Mouse (Mus musculus) megakaryocyte-erythroid progenitor cell, adult 5-6 weeks (primary cell): ENCODE data around the gene Rab31. TPM values are rescaled to one million over a fixed set of nuclear protein-coding genes. Genes with fewer than 3 reads are reported as not detected.

Source experiments
- ATAC-seq: replicated peaks from 2 replicates; pipeline ENCODE4 v1.8.0; 2016; ENCODE audit warnings: mild to moderate bottlenecking, inconsistent platforms; ENCODE audit not compliant: severe bottlenecking, poor library complexity, low FRiP score, low TSS enrichment
- total RNA-seq, 2 experiments: library from RNA; stranded (forward) in 1 of 2; stranded (reverse) in 1 of 2; fragments of 200-1000, 215-1000 nt in 1 of 2; fragments of >200 nt in 1 of 2; fragmentation: Nextera tagmentation in 1 of 2; gene quantifications; 2 replicates each; pipeline ENCODE4 v1.2.3; 2014 to 2017

Gene Rab31
- total RNA-seq (2014; fragmentation: Nextera tagmentation): 1.3 and 4.3 TPM in 2 replicates
- total RNA-seq (2017): 3.4 and 4.4 TPM in 2 replicates

DNA sequence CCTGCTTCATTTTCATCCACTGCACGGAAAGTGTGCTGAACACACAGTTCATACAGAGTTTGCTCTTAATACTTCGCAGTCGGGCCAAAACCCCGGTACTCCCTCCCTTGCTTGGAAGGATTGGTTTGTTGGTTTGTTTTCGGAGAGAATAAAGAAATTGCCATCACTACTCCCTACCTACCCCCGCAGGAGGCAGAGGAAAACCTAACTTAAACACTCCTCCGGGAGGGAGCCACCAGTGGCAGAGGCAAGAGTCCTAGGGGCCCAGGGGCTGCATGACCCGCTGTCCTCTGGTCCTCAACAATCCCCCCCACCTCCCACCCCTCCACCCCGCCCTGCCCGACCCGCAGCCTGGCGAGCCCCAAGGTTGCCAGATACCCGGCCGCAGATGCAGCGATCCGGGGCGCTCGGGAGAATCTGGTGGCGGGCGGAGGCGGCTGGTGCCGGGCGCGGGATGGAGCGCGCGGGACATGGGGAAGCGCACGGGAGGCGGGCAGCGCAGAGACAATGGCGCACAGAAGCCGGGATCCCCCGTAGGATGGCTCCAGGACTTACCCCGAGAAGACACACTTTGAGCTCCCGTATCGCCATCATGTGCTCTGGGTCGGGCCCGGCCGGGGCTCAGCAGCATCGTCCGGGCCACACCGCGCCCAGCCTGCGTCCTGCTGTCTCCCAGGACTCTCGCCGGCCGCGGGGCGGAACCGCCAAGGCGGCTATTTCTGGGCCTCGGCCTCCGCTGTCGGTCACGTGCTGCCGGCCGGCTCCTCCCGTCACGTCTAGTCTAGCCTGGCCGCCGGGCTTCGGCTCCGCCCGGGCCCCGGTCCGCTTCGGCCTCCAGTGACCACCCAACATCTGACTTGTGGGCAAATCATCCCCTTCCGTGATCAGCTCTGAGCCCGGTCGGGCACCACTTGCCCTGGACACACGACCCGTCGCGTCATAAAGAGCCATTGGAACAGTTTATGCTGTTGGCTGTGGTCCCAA lies at the start of gene Rab31:
Gene Rab31, minus strand, starts transcription at position 802 of the 984 bp plus-strand sequence.
- ATAC-seq: peak; percentile 46; the same call in 1 of the 2 replicates

DNA sequence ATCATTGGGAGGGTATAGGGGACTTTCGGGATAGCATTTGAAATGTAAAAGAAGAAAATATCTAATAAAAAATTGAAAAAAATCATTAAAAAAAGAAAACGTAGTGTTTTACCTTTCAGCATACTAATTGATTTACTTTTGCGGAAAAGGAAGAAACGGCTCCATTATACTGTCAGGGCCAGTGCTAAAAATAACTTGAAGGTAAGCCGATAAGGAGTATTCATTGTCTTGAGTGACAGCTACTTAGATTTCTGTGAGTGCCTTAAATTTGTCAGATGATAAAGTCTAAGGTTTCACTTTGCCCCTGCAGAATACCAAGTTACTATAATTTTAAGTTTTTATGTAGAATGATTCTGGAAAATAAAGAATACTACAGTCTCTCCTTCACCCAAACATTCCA lies 47.6 kb upstream of the Rab31 start:
- ATAC-seq: no peak

GRCm38 (mm10) chr17:65813763-65814162 lies 41.2 kb upstream of the Rab31 start:
- ATAC-seq: no peak

GRCm38 (mm10) chr17:65811032-65811431 lies 38.5 kb upstream of the Rab31 start:
- no peak for ATAC-seq

DNA sequence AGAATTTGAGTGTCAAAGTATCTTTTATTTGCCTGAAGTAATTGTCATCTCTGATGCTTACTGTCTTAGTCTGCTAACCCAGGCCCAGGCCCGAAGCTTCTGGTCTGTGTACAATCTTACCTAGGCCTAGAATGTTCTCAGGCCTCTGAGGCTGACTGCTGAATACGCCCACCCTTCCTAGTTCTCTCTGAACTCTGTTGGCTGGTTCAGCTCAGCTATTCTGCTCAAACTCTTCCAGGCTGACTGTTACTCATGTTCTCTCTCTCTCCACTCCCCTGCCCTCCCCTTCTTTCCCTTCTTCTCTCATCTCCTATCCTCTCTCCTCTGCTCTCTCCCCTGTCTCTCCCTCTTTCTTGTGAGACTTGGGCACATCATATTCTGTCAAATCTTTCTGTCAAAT lies 33.9 kb upstream of the Rab31 start:
- no peak for ATAC-seq

DNA sequence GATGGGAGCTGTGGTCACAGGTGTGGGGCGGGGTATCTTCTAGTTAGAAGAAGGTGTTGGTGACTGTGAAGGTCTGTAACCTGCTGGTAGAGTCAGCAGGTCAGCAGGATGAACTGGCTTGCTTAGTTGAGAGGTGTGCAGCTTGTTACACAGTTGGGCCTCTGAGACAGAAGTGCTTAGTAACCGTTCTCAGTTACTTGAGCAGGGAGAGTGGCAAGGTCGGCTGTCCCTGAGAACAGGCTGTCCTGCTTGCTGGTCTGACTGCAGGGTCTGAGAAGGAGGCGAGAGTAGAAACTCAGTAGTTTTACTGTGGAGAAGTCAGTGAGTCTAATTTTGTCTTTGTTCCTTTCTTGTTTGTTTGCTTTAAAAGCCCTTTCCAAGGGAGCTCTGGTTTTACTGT lies 33.4 kb upstream of the Rab31 start:
- no peak for ATAC-seq

DNA sequence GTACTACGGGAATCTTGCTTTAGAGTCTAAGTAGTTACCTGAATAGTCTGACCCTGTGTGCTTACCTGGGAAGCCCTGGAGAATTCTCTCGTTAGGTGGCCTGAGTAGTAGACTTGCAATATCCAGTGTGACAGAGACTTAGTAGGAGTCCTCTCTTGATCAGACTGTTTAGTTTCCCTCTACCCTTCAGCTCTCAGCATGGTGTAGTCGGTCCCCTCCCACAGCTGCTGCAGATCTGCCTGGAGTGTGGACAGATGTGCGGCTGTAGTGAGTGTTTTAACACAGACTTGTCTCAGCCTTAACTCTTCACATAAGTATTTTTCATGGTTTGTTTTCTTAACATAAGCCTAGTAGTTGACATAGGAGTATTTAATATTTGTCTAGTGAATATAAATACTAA lies 29.5 kb upstream of the Rab31 start:
- ATAC-seq: no peak

DNA sequence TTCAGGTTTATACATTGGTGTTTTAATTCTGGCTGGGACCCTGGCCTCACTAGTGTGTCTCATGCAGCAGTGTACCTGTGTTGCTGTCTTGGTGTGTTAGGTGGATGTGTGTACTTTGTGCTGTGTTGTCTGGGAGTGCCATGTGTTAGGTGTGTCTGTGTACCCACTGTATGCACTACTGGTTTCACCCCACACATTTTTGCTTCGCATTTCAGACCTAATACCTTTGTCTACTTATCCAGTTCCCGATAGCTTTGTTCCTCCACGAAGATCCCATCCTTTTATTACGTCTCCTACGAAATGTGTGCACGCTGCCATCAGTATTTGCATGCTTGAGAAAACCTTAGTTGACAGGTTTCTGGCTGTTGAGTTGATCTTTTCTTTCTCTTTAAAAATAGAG lies 27.9 kb upstream of the Rab31 start:
- ATAC-seq: no peak

DNA sequence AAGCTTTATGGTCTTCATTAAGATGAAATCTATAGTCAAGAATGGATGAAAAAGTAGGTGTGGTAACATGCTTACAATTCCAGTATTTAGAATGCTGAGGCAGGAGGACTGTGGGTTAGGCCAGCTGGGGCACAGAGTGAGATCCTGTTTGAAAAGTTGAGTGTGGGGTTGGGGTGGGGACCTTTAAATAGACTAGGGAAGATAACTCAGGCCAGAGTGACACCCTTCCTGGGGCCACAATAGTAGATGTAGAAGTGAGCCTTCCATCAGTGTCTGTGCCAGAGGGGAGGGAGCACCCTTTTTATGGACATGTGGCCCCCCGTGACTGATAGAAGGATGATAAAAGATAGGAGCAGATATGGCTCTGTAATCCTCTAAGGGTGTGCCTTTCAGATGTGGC lies 26.8 kb upstream of the Rab31 start:
- ATAC-seq: 0 out of 2 replicates have a peak, but pooled peaks have one; percentile 12

DNA sequence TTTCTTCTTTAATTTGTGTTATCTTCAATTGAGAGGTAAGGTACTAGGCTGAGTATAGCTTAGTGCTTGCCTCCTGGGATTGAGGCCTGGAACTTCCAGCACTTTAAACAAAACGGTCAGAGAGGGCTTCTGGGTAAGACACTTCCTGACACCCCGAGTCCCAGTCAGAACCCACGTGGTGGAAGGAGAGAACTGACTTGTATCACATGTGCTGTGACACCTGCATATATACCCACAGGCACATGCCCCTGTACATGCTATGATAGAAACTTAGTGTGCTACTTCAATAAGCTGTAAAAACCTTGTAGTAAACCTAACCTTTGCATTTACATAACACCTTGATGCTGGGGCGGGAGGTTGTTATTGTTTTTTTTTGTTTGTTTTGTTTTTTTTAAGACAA lies 25.9 kb upstream of the Rab31 start:
- ATAC-seq: no peak; the same call in 1 of the 2 replicates

- no peak for ATAC-seq
Measured at GRCm38 (mm10) chr17:65796056-65796455, 23.5 kb upstream of the Rab31 start.

GRCm38 (mm10) chr17:65794096-65794850 lies 21.7 kb upstream of the Rab31 start:
- no peak for ATAC-seq

GRCm38 (mm10) chr17:65793307-65793930 lies 20.9 kb upstream of the Rab31 start:
- no peak for ATAC-seq

- ATAC-seq: no peak
Measured at GRCm38 (mm10) chr17:65791161-65791560, 18.6 kb upstream of the Rab31 start.

GRCm38 (mm10) chr17:65789576-65789975 lies 17.0 kb upstream of the Rab31 start:
- no peak for ATAC-seq

GRCm38 (mm10) chr17:65788542-65789291 lies 16.2 kb upstream of the Rab31 start:
- ATAC-seq: no peak

GRCm38 (mm10) chr17:65787261-65787660 lies 14.7 kb upstream of the Rab31 start:
- no peak for ATAC-seq

DNA sequence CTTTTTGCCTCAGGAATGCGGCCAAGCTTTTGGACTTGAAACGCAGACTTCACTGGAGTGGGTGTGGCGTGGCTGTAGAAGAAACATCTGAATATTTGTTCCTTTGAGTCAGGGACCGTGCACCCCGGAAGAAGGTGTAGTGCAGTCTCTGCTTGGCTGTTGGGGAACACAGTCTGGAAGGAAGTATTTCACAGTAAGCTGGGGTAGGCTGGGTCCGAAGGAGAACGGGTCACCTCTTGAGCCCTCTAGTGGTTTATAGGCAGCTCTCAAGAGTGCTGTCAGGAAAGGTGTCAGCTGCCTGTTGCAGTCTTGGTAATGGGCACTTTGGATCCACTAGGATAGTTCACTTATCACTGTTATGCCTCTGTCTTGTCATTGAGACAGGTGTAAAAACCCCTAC lies 13.7 kb upstream of the Rab31 start:
- peak; percentile 36 for ATAC-seq

- no peak for ATAC-seq
Measured at GRCm38 (mm10) chr17:65785707-65786106, 13.2 kb upstream of the Rab31 start.
